Mouse (Mus musculus) C2C12 (cell line): ENCODE measurements around the gene Gm10563. TPM values are rescaled to one million over a fixed set of nuclear protein-coding genes. Genes with fewer than 3 reads are reported as not detected.

Source experiments
- H3K27me3 ChIP-seq: one replicate; pipeline ENCODE4 v1.6.1; 2011; ENCODE audit not compliant: control insufficient read depth, insufficient read depth, insufficient read length
- H3K36me3 ChIP-seq: one replicate; pipeline ENCODE4 v1.6.1; 2011; ENCODE audit not compliant: control insufficient read depth, insufficient read depth
- H3K4me3 ChIP-seq: one replicate; pipeline ENCODE4 v1.5.1; 2011; ENCODE audit warnings: mild to moderate bottlenecking, control low read depth; ENCODE audit not compliant: poor library complexity, insufficient read depth, severe bottlenecking
- H3K79me2 ChIP-seq: one replicate; pipeline ENCODE4 v1.6.1; 2011; ENCODE audit not compliant: control insufficient read depth, insufficient read depth
- H3K79me3 ChIP-seq: one replicate; pipeline ENCODE4 v1.6.1; 2011; ENCODE audit warnings: low read depth, control low read depth
- H3ac ChIP-seq: one replicate; pipeline ENCODE3; 2011; ENCODE audit warnings: low read depth; ENCODE audit not compliant: control insufficient read depth, insufficient read length
- CEBPB ChIP-seq: IDR thresholded peaks from one replicate; pipeline ENCODE4 v1.6.1; 2011; ENCODE audit warnings: low read depth, mild to moderate bottlenecking, control low read depth, moderate library complexity
- CTCF ChIP-seq: IDR thresholded peaks from one replicate; pipeline ENCODE4 v1.5.1; 2011; ENCODE audit not compliant: control insufficient read depth, insufficient read depth, insufficient read length
- FOSL1 ChIP-seq: IDR thresholded peaks from one replicate; pipeline ENCODE4 v1.8.0; 2011; ENCODE audit warnings: mild to moderate bottlenecking, low read length; ENCODE audit not compliant: poor library complexity, insufficient read depth, severe bottlenecking
- MAX ChIP-seq: IDR thresholded peaks from one replicate; pipeline ENCODE4 v1.6.1; 2011; ENCODE audit warnings: mild to moderate bottlenecking, control low read depth
- MYOD1 ChIP-seq: IDR thresholded peaks from one replicate; pipeline ENCODE4 v1.6.1; 2011; ENCODE audit warnings: low read depth; ENCODE audit not compliant: control insufficient read depth, insufficient read length
- MYOG ChIP-seq: IDR thresholded peaks from one replicate; pipeline ENCODE4 v1.6.1; 2011; ENCODE audit not compliant: control insufficient read depth, insufficient read length; ENCODE audit errors: extremely low read depth
- USF1 ChIP-seq: IDR thresholded peaks from one replicate; pipeline ENCODE4 v1.6.1; 2011; ENCODE audit warnings: low read depth, mild to moderate bottlenecking, control low read depth, moderate library complexity
- polyA plus RNA-seq: library from polyadenylated mRNA; unstranded; fragments of >200 nt; fragmentation: generic; extraction: Trizol; gene quantifications from one replicate; pipeline ENCODE4 v1.2.1, GENCODE M21; 2012; ENCODE audit warnings: missing spikeins

Gene Gm10563
- polyA plus RNA-seq, 1 experiment, result not detected

- H3K79me3 ChIP-seq, result no peaks in the 10 kb centered on the region
- no peak for TF ChIP-seq CEBPB
- no peak for TF ChIP-seq MYOD1
- TF ChIP-seq MAX, result no peak
- no peak for TF ChIP-seq MYOG
- TF ChIP-seq FOSL1, result no peak
- TF ChIP-seq CTCF, result no peak
- no peak for TF ChIP-seq USF1
- H3K36me3 ChIP-seq, result no peaks in the 10 kb centered on the region
Measured at GRCm38 (mm10) chr4:155660641-155661040, 15.4 kb upstream of the Gm10563 start.

GRCm38 (mm10) chr4:155658961-155659360, 13.8 kb upstream of the Gm10563 start:
- Histone ChIP-seq H3K79me3 (no peaks in the 10 kb centered on the region), H3K4me3 (no peak overlapping the region), H3K27me3 (no peaks in the 10 kb centered on the region), H3K79me2 (no peaks in the 10 kb centered on the region), H3K36me3 (no peaks in the 10 kb centered on the region), H3ac (no peak overlapping the region)
- TF ChIP-seq CTCF, result no peak
- TF ChIP-seq MYOG, result no peak

More at GRCm38 (mm10) chr4:155660641-155661040, 15.4 kb upstream of the Gm10563 start:
- Histone ChIP-seq H3K4me3 (no peak overlapping the region), H3ac (no peak overlapping the region), H3K27me3 (no peaks in the 10 kb centered on the region), H3K79me2 (no peaks in the 10 kb centered on the region)

- no peaks in the 10 kb centered on the region for H3K27me3 ChIP-seq
- H3K79me3 ChIP-seq, result no peaks in the 10 kb centered on the region
- no peaks in the 10 kb centered on the region for H3K79me2 ChIP-seq
- H3ac ChIP-seq, result no peak overlapping the region
- TF ChIP-seq CEBPB (no peak), FOSL1 (no peak), CTCF (no peak), USF1 (no peak), MYOG (no peak), MAX (no peak), MYOD1 (no peak)
- peaks cover 5% of the 10 kb centered on the region for H3K36me3 ChIP-seq
- H3K4me3 ChIP-seq, result no peak overlapping the region
Measured at GRCm38 (mm10) chr4:155656214-155656751, 11.1 kb upstream of the Gm10563 start.

DNA sequence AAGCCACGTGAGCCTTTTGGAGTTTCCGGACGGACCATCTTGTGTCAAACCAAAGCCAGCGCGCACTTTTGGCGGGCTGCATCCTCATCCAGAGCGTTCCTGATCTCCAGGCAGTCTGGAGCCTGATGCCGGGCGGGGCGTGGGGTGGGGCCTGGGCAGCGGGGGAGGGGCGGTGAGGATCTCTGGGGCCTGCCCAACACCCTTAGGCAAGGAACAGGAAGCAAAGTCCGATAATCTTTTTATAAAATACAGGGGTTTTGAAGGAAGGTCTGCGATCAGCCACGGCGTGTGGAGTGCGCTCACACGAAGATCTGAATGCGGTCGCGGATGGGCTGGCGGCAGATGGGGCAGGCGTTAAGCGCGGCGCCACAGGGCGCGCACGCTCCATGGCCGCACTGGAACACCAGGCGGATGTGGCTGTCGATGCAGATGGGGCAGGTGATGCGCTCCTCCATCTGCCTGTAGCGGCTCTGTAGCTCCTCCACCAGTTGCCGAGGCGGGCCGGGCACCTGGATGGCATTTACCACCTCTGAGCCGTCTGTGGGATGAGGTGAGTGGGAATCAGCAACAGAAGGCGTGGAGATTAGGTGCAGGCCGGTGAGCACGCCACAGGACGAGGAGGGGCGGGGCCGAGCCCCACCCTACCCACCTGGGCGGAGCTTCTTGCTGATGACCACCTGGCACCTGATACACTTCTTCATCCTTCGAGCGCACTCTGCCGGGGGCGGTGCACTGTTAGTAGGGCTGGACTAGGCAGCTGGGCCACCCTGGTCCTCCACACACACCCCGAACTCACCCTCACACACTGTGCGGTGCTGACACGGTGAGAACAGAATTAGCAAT, 9.5 kb upstream of the Gm10563 start:
- Histone ChIP-seq H3K36me3 (peaks cover 21% of the 10 kb centered on the region), H3K79me2 (no peaks in the 10 kb centered on the region), H3K79me3 (no peaks in the 10 kb centered on the region), H3K4me3 (peak overlapping the region; percentile 25), H3K27me3 (no peaks in the 10 kb centered on the region), H3ac (peak overlapping the region; percentile 36)
- TF ChIP-seq FOSL1 (no peak), MYOD1 (no peak), MAX (peak; percentile 43), MYOG (no peak), USF1 (no peak), CEBPB (no peak), CTCF (no peak)

DNA sequence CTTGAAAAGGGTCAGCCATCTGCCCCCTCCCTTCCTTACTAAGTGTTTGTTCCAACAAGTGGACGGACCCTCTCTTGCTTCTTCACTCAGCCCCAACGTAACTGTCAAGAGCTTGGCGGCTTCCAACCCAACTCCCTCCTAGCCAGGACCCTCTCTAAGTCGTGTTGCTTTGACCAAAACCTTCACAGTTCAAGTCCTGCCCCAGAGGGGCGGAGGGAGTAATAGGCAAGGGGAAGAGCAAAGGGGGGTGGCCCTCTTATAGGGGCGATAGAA, 8.9 kb upstream of the Gm10563 start:
- peaks cover 26% of the 10 kb centered on the region for H3K36me3 ChIP-seq
- no peaks in the 10 kb centered on the region for H3K79me2 ChIP-seq
- H3ac ChIP-seq, result peak overlapping the region; percentile 50
- H3K27me3 ChIP-seq, result no peaks in the 10 kb centered on the region
- TF ChIP-seq FOSL1 (no peak), CEBPB (no peak), MYOG (no peak), MYOD1 (no peak), MAX (no peak), USF1 (no peak), CTCF (no peak)
- H3K79me3 ChIP-seq, result no peaks in the 10 kb centered on the region
- no peak overlapping the region for H3K4me3 ChIP-seq
